Mouse (Mus musculus): Measurements from ENCODE around the gene Nmb. TPM values are rescaled to one million over a fixed set of nuclear protein-coding genes. Genes with fewer than 3 reads are reported as not detected.
A peak's percentile ranks its signal among the peaks of the same experiment; 100 is the strongest.

Gene Nmb
- total RNA-seq, 2 experiments from 2014 or later: 9.9 to 11.0 TPM

GRCm38 (mm10) chr7:80857181-80857580, 47.7 kb downstream of the Nmb start:
- peak; percentile 66 to 70 for DNase-seq

GRCm38 (mm10) chr7:80855316-80855715, 49.6 kb downstream of the Nmb start:
- DNase-seq: peak; percentile 29 to 40

- DNase-seq: no peak
Observed at GRCm38 (mm10) chr7:80853218-80853617, 51.7 kb downstream of the Nmb start.

Other genes starting within 250 kb of the Nmb start
- gene Crtc3, start 216.2 kb downstream of the Nmb start, total RNA-seq (2021): 10 to 100 TPM; 18.3 to 22.2 TPM
- gene Iqgap1, start 79.1 kb downstream of the Nmb start, total RNA-seq (2021): 10 to 100 TPM; 19.5 to 23.9 TPM
- gene Zscan2, start 44.2 kb downstream of the Nmb start, total RNA-seq (2021): 10 to 100 TPM; 12.9 to 13.2 TPM
- gene Wdr73, start 3.8 kb downstream of the Nmb start, total RNA-seq (2021): 10 to 100 TPM; 24.5 to 28.7 TPM
- gene Sec11a, start 42.7 kb upstream of the Nmb start, total RNA-seq (2021): 10 to 100 TPM; 52.5 to 59.6 TPM
- 10 to 100 TPM; 19.3 to 26.4 TPM for gene Zfp592, start 88.6 kb upstream of the Nmb start, total RNA-seq (2021)
- gene Alpk3, start 152.5 kb upstream of the Nmb start, total RNA-seq (2021): under 1 TPM; 0.46 to 0.62 TPM
- gene Slc28a1, start 209.7 kb upstream of the Nmb start, total RNA-seq (2021): not detected